Mouse (Mus musculus): ENCODE results near the gene Adcy6. TPM values are rescaled to one million over a fixed set of nuclear protein-coding genes. Genes with fewer than 3 reads are reported as not detected.

The Adcy6 gene
- polyA plus RNA-seq, 1 experiment from 2014 or later: 8.3 TPM

- peaks cover 38% of the 10 kb centered on the region for H3K36me3 ChIP-seq (ENCODE audit: control insufficient read depth, insufficient read depth)
- H3K4me2 ChIP-seq (ENCODE audit: low read depth, low read length): no peak overlapping the region
- no peak overlapping the region for H3K4me3 ChIP-seq (ENCODE audit: low read depth, low read length)
- WGBS (ENCODE audit: insufficient replicate concordance): 32% methylated on average over 6 of the region's 6 CpGs
- no peak for ATAC-seq (ENCODE audit: low read depth)
- H3K27me3 ChIP-seq (ENCODE audit: control insufficient read depth, insufficient read depth, low read depth, low read length): no peaks in the 10 kb centered on the region
- no peak overlapping the region for H3K9ac ChIP-seq (ENCODE audit: low read depth, low read length)
- H3K27ac ChIP-seq (ENCODE audit: low read length): no peak overlapping the region
- H3K4me1 ChIP-seq (ENCODE audit: control insufficient read depth, low read depth, low read length): no peaks in the 10 kb centered on the region
- H3K9me3 ChIP-seq (replicated peaks; ENCODE audit: control insufficient read depth, low read length): no peaks in the 10 kb centered on the region
Observed at GRCm38 (mm10) chr15:98541064-98541463, 68.8 kb downstream of the Adcy6 start.

Other genes starting within 250 kb of the Adcy6 start
- gene Olfr283, start 229.1 kb downstream of the Adcy6 start, polyA plus RNA-seq (2015; fragmentation: Nextera tagmentation; extraction: Ambion mirVana): not detected in 2 replicates
- not detected in 2 replicates for gene Olfr282, start 178.9 kb downstream of the Adcy6 start, polyA plus RNA-seq (2015; fragmentation: Nextera tagmentation; extraction: Ambion mirVana)
- not detected in 2 replicates for gene Olfr281, start 157.5 kb downstream of the Adcy6 start, polyA plus RNA-seq (2015; fragmentation: Nextera tagmentation; extraction: Ambion mirVana)
- gene OR5BS1P, start 140.2 kb downstream of the Adcy6 start, polyA plus RNA-seq (2015; fragmentation: Nextera tagmentation; extraction: Ambion mirVana): not detected in 2 replicates
- gene Lalba, start 127.4 kb downstream of the Adcy6 start, polyA plus RNA-seq (2015; fragmentation: Nextera tagmentation; extraction: Ambion mirVana): not detected in 2 replicates
- not detected in 2 replicates for gene Olfr279, start 117.7 kb downstream of the Adcy6 start, polyA plus RNA-seq (2015; fragmentation: Nextera tagmentation; extraction: Ambion mirVana)
- gene Kansl2, start 75.8 kb downstream of the Adcy6 start, polyA plus RNA-seq (2015; fragmentation: Nextera tagmentation; extraction: Ambion mirVana): 28.3 and 28.5 TPM in 2 replicates
- gene Ccnt1, start 39.2 kb downstream of the Adcy6 start, polyA plus RNA-seq (2015; fragmentation: Nextera tagmentation; extraction: Ambion mirVana): 24.3 and 25.9 TPM in 2 replicates
- not detected in 2 replicates for gene 4930415O20Rik, start 39.1 kb downstream of the Adcy6 start, polyA plus RNA-seq (2015; fragmentation: Nextera tagmentation; extraction: Ambion mirVana)
- gene Cacnb3, start 20.8 kb upstream of the Adcy6 start, polyA plus RNA-seq (2015; fragmentation: Nextera tagmentation; extraction: Ambion mirVana): 0.55 and 0.84 TPM in 2 replicates
- gene Ddx23, start 52.8 kb upstream of the Adcy6 start, polyA plus RNA-seq (2015; fragmentation: Nextera tagmentation; extraction: Ambion mirVana): 9.0 and 10.0 TPM in 2 replicates
- gene Rnd1, start 67.4 kb upstream of the Adcy6 start, polyA plus RNA-seq (2015; fragmentation: Nextera tagmentation; extraction: Ambion mirVana): 0.78 and 1.1 TPM in 2 replicates
- not detected in 2 replicates for gene Ccdc65, start 98.1 kb upstream of the Adcy6 start, polyA plus RNA-seq (2015; fragmentation: Nextera tagmentation; extraction: Ambion mirVana)
- 172 and 182 TPM in 2 replicates for gene Fkbp11, start 118.1 kb upstream of the Adcy6 start, polyA plus RNA-seq (2015; fragmentation: Nextera tagmentation; extraction: Ambion mirVana)
- gene Arf3, start 153.1 kb upstream of the Adcy6 start, polyA plus RNA-seq (2015; fragmentation: Nextera tagmentation; extraction: Ambion mirVana): 10.5 and 12.0 TPM in 2 replicates
- not detected in 2 replicates for gene Wnt10b, start 168.1 kb upstream of the Adcy6 start, polyA plus RNA-seq (2015; fragmentation: Nextera tagmentation; extraction: Ambion mirVana)
- gene Wnt1, start 179.8 kb upstream of the Adcy6 start, polyA plus RNA-seq (2015; fragmentation: Nextera tagmentation; extraction: Ambion mirVana): not detected in 2 replicates
- not detected in 2 replicates for gene Ddn, start 199.4 kb upstream of the Adcy6 start, polyA plus RNA-seq (2015; fragmentation: Nextera tagmentation; extraction: Ambion mirVana)
- 86.8 and 90.6 TPM in 2 replicates for gene Prkag1, start 221.4 kb upstream of the Adcy6 start, polyA plus RNA-seq (2015; fragmentation: Nextera tagmentation; extraction: Ambion mirVana)

All from liver, embryonic 16.5 days (tissue).